Mouse (Mus musculus): ENCODE data around the gene Msx1. TPM values are rescaled to one million over a fixed set of nuclear protein-coding genes. Genes with fewer than 3 reads are reported as not detected.

The Msx1 gene
- polyA plus RNA-seq, 1 experiment from 2014 or later, result 55.2 TPM

DNA sequence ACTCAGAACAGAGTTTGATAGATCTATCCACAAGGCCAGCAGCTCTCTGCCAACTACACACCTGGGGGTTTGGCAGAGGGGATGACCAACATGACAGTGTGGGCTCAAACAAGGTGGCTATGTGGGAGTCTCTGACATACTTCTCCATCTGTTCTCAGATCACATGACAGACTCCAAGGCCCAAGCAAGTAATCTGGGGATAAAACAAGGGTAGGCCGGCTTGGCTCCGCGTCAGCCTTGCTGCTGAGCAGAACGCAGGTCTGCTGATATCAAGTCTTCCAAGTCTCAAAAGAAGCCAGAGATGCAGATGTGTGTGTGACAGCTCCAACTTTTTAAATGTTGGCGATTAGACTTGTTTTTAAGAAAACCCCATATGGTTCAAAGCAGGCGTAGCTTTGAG, 28.7 kb downstream of the Msx1 start:
- Histone ChIP-seq H3K4me1 (ENCODE audit: control insufficient read depth, insufficient read depth, low read length) (no peaks in the 10 kb centered on the region), H3K27ac (ENCODE audit: low read depth, low read length) (no peak overlapping the region), H3K9ac (ENCODE audit: low read length) (no peak overlapping the region), H3K4me2 (ENCODE audit: low read depth) (no peak overlapping the region), H3K27me3 (ENCODE audit: control insufficient read depth, insufficient read depth, low read length) (no peaks in the 10 kb centered on the region), H3K4me3 (ENCODE audit: low read depth, low read length) (no peak overlapping the region), H3K9me3 (ENCODE audit: control insufficient read depth, low read length) (no peaks in the 10 kb centered on the region), H3K36me3 (ENCODE audit: control insufficient read depth, insufficient read depth, low read length) (no peaks in the 10 kb centered on the region)
- no peak for DNase-seq (ENCODE audit: low spot score)
- WGBS, result 96% methylated on average over 6 of the region's 6 CpGs
- ATAC-seq (ENCODE audit: insufficient read depth, low FRiP score, low TSS enrichment), result no peak

DNA sequence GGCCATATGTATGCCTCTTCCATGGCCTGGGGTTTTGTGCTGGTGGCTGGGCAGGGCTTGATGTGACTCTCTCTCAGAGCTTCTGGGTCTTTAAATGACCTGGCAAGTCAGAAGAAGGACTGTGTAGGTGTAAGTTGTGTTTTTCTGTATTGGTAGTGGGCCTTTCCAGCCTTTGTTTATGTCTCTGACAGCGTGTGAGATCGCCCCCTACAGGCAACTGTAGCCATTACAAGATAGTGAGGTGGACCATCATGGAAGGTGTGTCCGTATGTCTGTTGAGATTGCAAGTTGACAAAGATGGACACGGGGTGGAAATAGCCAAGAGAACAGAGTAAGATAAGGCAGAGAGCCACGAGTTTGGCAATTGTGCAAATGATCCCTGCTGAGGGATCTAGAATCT, 32.2 kb downstream of the Msx1 start:
- 57% methylated on average over 5 of the region's 5 CpGs for WGBS
- DNase-seq (ENCODE audit: low spot score) (no peak), ATAC-seq (ENCODE audit: insufficient read depth, low FRiP score, low TSS enrichment) (no peak)
- H3K4me2 ChIP-seq (ENCODE audit: low read depth), result no peak overlapping the region
- no peak overlapping the region for H3K4me3 ChIP-seq (ENCODE audit: low read depth, low read length)
- H3K36me3 ChIP-seq (ENCODE audit: control insufficient read depth, insufficient read depth, low read length), result no peaks in the 10 kb centered on the region
- no peak overlapping the region for H3K27ac ChIP-seq (ENCODE audit: low read depth, low read length)
- no peaks in the 10 kb centered on the region for H3K9me3 ChIP-seq (ENCODE audit: control insufficient read depth, low read length)
- no peaks in the 10 kb centered on the region for H3K27me3 ChIP-seq (ENCODE audit: control insufficient read depth, insufficient read depth, low read length)
- H3K9ac ChIP-seq (ENCODE audit: low read length), result no peak overlapping the region
- H3K4me1 ChIP-seq (ENCODE audit: control insufficient read depth, insufficient read depth, low read length), result no peaks in the 10 kb centered on the region

DNA sequence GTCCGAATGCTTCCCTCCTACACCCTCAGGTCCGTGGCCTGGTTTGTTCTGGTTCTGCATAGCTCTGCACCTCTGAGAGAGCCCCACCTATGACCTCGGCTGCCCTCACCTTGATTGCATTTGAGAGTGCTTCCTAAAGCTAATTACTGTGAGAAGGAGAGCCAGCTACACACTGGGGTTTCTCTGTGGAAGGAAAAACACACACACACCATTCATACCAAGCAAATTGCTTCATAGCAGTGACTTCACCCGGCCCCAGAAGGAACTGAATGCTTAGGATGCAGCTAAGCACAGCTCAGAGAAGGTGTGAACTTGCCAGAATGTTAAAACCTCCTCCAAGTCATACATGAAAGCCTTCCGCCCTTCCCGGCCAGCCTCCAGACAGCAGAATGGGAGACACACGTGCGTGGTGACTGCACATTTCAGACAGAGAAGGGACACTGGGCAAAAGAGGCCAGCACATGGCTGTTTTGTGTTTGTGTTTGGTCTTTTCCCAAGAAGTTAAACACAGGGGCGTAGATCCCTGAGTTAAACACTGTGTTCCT, 39.5 kb downstream of the Msx1 start:
- no peaks in the 10 kb centered on the region for H3K4me1 ChIP-seq (ENCODE audit: control insufficient read depth, insufficient read depth, low read length)
- no peaks in the 10 kb centered on the region for H3K27me3 ChIP-seq (ENCODE audit: control insufficient read depth, insufficient read depth, low read length)
- H3K9me3 ChIP-seq (ENCODE audit: control insufficient read depth, low read length), result no peaks in the 10 kb centered on the region
- H3K4me2 ChIP-seq (ENCODE audit: low read depth), result no peak overlapping the region
- DNase-seq (ENCODE audit: low spot score), result no peak
- no peaks in the 10 kb centered on the region for H3K36me3 ChIP-seq (ENCODE audit: control insufficient read depth, insufficient read depth, low read length)
- no peak overlapping the region for H3K9ac ChIP-seq (ENCODE audit: low read length)
- no peak overlapping the region for H3K27ac ChIP-seq (ENCODE audit: low read depth, low read length)
- ATAC-seq (ENCODE audit: insufficient read depth, low FRiP score, low TSS enrichment), result no peak
- WGBS, result 81% methylated on average over 9 of the region's 9 CpGs
- H3K4me3 ChIP-seq (ENCODE audit: low read depth, low read length), result no peak overlapping the region

DNA sequence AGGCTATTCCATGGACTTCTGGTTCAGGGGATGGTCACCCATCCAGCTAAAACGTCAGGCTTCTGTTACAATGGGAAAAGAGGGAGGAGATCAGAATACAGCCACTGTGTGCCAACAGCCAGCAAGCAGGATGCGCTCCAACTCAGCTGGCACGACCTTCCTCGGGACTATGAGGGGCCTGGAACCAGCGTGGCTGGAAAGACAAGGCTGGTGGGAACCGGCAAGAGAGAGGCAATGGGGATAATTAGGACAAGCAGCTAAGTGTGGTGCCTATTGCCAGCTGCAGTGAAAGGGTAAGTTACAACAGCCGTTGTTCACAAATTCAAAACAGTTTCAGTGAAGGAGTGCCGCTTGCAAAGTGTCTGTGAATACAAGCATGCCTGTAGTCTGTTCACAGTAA, 41.1 kb downstream of the Msx1 start:
- no peaks in the 10 kb centered on the region for H3K36me3 ChIP-seq (ENCODE audit: control insufficient read depth, insufficient read depth, low read length)
- no peak for ATAC-seq (ENCODE audit: insufficient read depth, low FRiP score, low TSS enrichment)
- no peak overlapping the region for H3K9ac ChIP-seq (ENCODE audit: low read length)
- H3K4me2 ChIP-seq (ENCODE audit: low read depth), result no peak overlapping the region
- no peak overlapping the region for H3K4me3 ChIP-seq (ENCODE audit: low read depth, low read length)
- no peaks in the 10 kb centered on the region for H3K27me3 ChIP-seq (ENCODE audit: control insufficient read depth, insufficient read depth, low read length)
- H3K9me3 ChIP-seq (ENCODE audit: control insufficient read depth, low read length), result no peaks in the 10 kb centered on the region
- no peak for DNase-seq (ENCODE audit: low spot score)
- H3K27ac ChIP-seq (ENCODE audit: low read depth, low read length), result no peak overlapping the region
- H3K4me1 ChIP-seq (ENCODE audit: control insufficient read depth, insufficient read depth, low read length), result no peaks in the 10 kb centered on the region
- 57% methylated on average over 8 of the region's 8 CpGs for WGBS

DNA sequence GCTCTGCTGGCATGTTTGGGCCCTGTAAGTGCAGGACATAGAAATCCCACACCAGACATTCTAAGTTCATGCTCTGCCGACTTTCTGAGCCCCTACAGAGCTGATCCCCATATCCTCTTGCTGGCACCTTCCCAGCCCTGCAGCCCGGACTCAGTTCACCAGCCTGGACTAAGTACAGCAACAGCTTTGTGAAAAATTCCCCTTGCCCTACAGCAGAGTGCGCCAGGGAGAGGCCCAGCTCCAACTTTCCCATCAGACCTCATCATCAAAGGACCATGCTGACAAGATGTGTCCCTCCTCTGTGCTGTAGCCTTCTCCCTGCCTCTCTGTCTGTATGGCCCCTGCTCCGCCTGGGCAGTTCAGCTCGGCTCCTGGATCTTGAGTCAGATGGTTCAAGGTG, 48.7 kb downstream of the Msx1 start:
- Histone ChIP-seq H3K9me3 (ENCODE audit: control insufficient read depth, low read length) (no peaks in the 10 kb centered on the region), H3K27ac (ENCODE audit: low read depth, low read length) (no peak overlapping the region), H3K36me3 (ENCODE audit: control insufficient read depth, insufficient read depth, low read length) (no peaks in the 10 kb centered on the region), H3K4me1 (ENCODE audit: control insufficient read depth, insufficient read depth, low read length) (no peaks in the 10 kb centered on the region), H3K4me2 (ENCODE audit: low read depth) (no peak overlapping the region), H3K4me3 (ENCODE audit: low read depth, low read length) (no peak overlapping the region), H3K27me3 (ENCODE audit: control insufficient read depth, insufficient read depth, low read length) (no peaks in the 10 kb centered on the region), H3K9ac (ENCODE audit: low read length) (no peak overlapping the region)
- WGBS, result 52% methylated on average over 5 of the region's 5 CpGs
- no peak for DNase-seq (ENCODE audit: low spot score)
- ATAC-seq (ENCODE audit: insufficient read depth, low FRiP score, low TSS enrichment), result no peak

DNA sequence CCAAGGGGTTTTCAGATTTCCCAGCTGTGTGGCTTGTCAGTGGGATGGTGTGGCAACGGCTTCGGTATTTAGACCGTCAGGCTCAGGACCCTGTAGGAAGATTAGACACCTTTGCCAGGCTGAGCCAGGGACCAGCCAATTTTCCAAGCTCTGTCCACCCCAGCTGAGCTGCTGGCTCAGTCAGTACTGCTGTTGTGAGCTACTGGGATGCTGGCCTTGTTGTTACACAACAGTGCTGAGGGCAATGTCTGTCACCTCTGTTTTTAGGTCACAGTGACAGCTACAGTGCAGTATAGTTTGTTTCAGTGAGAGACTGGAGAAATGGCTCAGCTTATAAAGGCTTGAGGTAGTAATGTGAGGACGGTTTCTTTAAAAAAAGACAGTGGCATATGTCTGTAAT, 50.4 kb downstream of the Msx1 start:
- H3K36me3 ChIP-seq (ENCODE audit: control insufficient read depth, insufficient read depth, low read length), result no peaks in the 10 kb centered on the region
- DNase-seq (ENCODE audit: low spot score), result no peak
- H3K27ac ChIP-seq (ENCODE audit: low read depth, low read length), result no peak overlapping the region
- no peak for ATAC-seq (ENCODE audit: insufficient read depth, low FRiP score, low TSS enrichment)
- no peaks in the 10 kb centered on the region for H3K4me1 ChIP-seq (ENCODE audit: control insufficient read depth, insufficient read depth, low read length)
- H3K9me3 ChIP-seq (ENCODE audit: control insufficient read depth, low read length), result no peaks in the 10 kb centered on the region
- H3K4me2 ChIP-seq (ENCODE audit: low read depth), result no peak overlapping the region
- no peak overlapping the region for H3K9ac ChIP-seq (ENCODE audit: low read length)
- no peaks in the 10 kb centered on the region for H3K27me3 ChIP-seq (ENCODE audit: control insufficient read depth, insufficient read depth, low read length)
- H3K4me3 ChIP-seq (ENCODE audit: low read depth, low read length), result no peak overlapping the region
- 79% methylated on average over 4 of the region's 4 CpGs for WGBS

DNA sequence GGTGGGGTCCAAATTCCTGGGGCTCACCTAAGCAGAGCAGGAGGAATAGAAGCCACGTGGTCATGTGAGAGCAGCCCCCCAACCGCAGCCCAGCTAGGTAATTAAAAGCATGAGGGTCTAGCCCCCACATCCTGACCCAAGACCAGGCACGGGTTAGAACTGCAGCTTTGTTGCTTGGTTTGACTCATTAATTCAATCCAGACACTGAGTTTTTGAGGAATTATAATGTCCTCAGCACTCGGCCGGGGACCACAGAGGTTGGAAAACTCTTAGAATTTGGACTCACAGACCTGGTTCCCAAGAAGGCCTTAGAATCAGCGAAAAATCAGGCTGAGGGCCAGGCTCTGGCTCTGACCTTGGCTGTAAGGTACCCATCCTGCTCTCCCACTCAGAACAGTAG, 53.5 kb downstream of the Msx1 start:
- no peak overlapping the region for H3K4me3 ChIP-seq (ENCODE audit: low read depth, low read length)
- no peak overlapping the region for H3K27ac ChIP-seq (ENCODE audit: low read depth, low read length)
- no peaks in the 10 kb centered on the region for H3K9me3 ChIP-seq (ENCODE audit: control insufficient read depth, low read length)
- ATAC-seq (ENCODE audit: insufficient read depth, low FRiP score, low TSS enrichment) (no peak), DNase-seq (ENCODE audit: low spot score) (no peak)
- 0 out of 2 replicates have a peak, but pooled peaks cover 2% of the 10 kb centered on the region for H3K4me1 ChIP-seq (ENCODE audit: control insufficient read depth, insufficient read depth, low read length)
- no peaks in the 10 kb centered on the region for H3K27me3 ChIP-seq (ENCODE audit: control insufficient read depth, insufficient read depth, low read length)
- WGBS, result 81% methylated on average over 6 of the region's 6 CpGs
- H3K9ac ChIP-seq (ENCODE audit: low read length), result no peak overlapping the region
- H3K36me3 ChIP-seq (ENCODE audit: control insufficient read depth, insufficient read depth, low read length), result no peaks in the 10 kb centered on the region
- H3K4me2 ChIP-seq (ENCODE audit: low read depth), result no peak overlapping the region

Other genes with a start within 250 kb of the Msx1 start
- gene Stk32b, start 107.4 kb downstream of the Msx1 start, polyA plus RNA-seq (2014; fragmentation: Nextera tagmentation; extraction: Ambion mirVana), result 10.2 and 11.6 TPM in 2 replicates
- gene Cytl1, start 89.1 kb downstream of the Msx1 start, polyA plus RNA-seq (2014; fragmentation: Nextera tagmentation; extraction: Ambion mirVana), result 1.3 and 1.8 TPM in 2 replicates
- 42.9 and 53.2 TPM in 2 replicates for gene Stx18, start 214.2 kb upstream of the Msx1 start, polyA plus RNA-seq (2014; fragmentation: Nextera tagmentation; extraction: Ambion mirVana)

All from neural tube, embryonic 11.5 days (tissue).